In genomic region chr9:64402141-64402540, GRCm38 (mm10) we compare ENCODE assay signal across 16 mouse cellular contexts.
DNase-seq lines count a peak whose midpoint lies in the region.
"Had no signal": no experiment of that assay in that cellular context is flagged by ENCODE, and none has a peak within 500 bp of the region (broad histone marks: within the 10 kb centered on the region; RNA-seq: fewer than 3 reads in every experiment).

No protein-coding gene starts in this region.

- peak; percentile 71 for DNase-seq in heart, adult 11 months
- DNase-seq in heart, adult 9 months (ENCODE audit: low spot score in 2 of 2): no peak
- DNase-seq in retina, postnatal 1 day: peak; percentile 56
- DNase-seq in retina, embryonic 14.5 days (ENCODE audit: low spot score): no peak
- no peak for DNase-seq in Muller cell, postnatal 12 days (ENCODE audit: inconsistent ontology term)
- DNase-seq: adrenal gland, adult 2 months; adrenal gland, postnatal 10 days; adrenal gland, postnatal 25 days; B cell, adult 2 months; cerebellum, adult 11 months; cerebellum, adult 18-20 months; cerebellum, adult 8-10 months; cerebellum, adult 9-11 months; cerebellum, postnatal 14 days; cerebellum, postnatal 36 days; embryo, embryonic 11 days had no signal

Comparison
In these comparisons a context has a peak if more than half of its experiments do, and no peak if none do; other contexts are left out.
1. DNase-seq: peak in heart, adult 11 months (single experiment) and retina, postnatal 1 day (single experiment); none in heart, adult 9 months (0 of 2), retina, embryonic 14.5 days (single experiment) and Muller cell, postnatal 12 days (single experiment).